Mouse (Mus musculus) heart, adult 18-20 months (tissue): ENCODE results near the gene Sel1l3. TPM values are rescaled to one million over a fixed set of nuclear protein-coding genes. Genes with fewer than 3 reads are reported as not detected.
A peak's percentile ranks its signal among the peaks of the same experiment; 100 is the strongest.

Experiments used
- DNase-seq, 2 experiments: peaks; one replicate each; pipeline ENCODE4 v3.0.0; 2021 to 2022; ENCODE audit warnings: mixed read lengths in 1 of 2
- long read RNA-seq, 2 experiments: library from polyadenylated mRNA; stranded (forward); transcript quantifications; one replicate each; pipeline ENCODE4 v2.0.0; 2021
- total RNA-seq, 2 experiments: library from RNA; stranded (reverse); gene quantifications; 2 replicates each; pipeline ENCODE4 v1.2.3; 2021

The Sel1l3 gene
- total RNA-seq, result 1 to 10 TPM in 1 of 2 experiments, under 1 TPM in 1; 0.89 to 1.3 TPM
- long read RNA-seq, experiment 1, full-length matches to known transcripts, result 1 of 2 reads
- long read RNA-seq, experiment 1, partial matches to known transcripts, result 1 of 2 reads
- long read RNA-seq, experiment 1, other reads (novel, unspliced or antisense), result 0 of 2 reads
- long read RNA-seq, experiment 2, result 0 reads

DNA sequence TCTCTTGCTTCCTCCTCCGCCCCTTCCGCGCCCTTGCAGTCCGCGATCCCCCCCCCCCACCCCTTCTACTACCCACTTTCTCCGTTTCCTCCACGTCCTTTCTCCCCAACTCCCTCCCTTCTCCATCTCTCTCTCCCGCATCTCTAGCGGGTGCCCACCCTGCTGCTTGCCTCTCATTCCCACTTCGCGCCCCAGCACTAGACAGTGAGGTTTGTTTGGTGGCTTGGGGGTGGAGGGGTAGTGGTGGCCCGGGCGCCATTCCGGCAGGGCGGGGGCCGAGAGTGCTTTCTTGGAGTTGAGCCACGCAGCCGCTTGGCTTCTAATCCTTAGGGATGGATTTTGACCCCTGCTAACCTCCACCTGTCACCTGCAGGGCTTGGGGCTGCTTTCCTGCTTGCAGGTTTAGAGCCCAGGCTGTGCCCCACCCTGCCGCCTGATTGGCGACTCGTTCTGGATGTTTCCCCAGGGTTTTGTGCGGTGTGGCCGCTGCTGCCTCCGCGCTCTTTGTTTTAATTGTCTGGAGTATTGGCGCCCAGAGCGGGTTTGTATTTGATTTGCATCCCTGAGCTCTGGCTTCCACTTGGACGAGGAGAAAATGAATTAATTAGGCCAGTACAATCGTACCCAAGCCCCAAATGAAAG, at the start of gene Sel1l3:
Gene Sel1l3 (minus strand): TSS at position 217 of the 642 bp plus-strand sequence.
- DNase-seq, result peak in 1 of 2 experiments; percentile 26

DNA sequence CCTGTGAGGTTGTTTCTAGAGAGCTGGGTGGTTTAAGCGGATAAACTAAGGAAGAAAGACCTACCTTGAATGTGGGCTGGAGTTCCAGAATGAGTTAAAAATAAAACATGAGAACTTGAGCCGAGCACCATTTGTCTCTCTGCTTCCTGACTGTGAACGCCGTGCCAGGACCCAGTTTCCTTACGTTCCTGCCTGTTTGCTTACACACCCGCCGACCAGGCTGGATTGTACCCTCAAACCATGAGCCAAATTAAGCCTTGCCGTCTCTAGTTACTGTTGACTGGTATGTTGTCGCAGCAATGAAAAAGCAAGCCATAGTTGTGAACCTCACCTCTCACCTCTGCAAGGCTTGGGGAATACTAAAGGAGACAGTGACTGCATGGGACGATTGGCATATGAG, 48.3 kb upstream of the Sel1l3 start:
- DNase-seq, result no peak

DNA sequence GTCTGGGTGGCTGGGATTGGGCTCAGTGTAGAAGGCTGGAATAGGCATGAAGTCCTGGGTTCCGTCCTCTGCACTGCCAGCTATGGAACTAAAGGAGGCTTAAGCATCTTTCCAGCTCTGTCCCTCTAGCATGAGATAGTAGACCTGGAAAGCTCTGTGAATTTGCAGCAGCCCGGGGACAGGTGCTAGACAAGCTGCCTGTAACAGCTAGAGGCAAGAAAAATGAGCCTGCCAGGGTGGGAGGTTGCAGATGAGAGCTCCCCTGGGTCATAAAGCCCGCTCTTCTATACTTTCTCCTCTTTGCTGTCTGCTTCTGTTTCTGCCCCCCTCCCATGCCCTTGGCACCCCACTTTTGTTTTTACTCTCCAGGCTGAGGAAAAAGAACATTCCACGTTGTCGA, 46.2 kb upstream of the Sel1l3 start:
- DNase-seq, result no peak

DNA sequence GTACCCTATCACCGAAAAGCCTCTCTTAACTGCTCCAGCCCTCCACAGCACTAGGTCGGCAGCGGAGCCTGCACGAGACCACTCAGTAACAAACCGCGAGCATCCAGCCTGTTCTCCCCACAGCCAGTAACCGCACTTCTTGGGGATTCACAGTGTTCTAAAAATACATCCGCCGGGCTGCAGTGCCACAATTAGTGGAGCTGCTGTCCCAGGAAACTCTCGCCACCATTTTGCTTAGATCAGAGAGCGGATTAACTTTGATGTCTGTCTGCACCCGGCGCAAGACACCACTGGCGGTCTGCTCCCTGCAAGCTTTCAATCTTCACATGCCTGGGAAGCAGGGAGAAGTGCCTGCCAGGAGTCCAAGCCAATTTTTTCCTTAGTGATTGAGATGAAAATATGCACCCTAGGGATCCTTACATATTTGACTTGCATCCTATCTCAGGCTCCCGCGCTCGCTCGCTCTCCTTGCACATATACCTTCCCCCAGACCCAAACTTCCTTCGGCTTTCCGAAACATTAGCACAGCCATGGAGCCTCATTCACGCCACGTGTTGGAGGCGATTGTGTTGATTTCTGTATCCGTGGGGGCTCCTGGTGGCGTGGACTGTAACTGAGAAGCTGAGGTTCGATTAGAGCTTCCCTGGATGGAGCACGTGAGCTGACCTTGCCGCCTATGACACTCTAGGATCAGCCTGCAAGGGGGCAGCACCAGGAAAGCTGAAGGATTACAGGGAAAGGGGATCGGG, 44.5 kb upstream of the Sel1l3 start:
- DNase-seq, result no peak

DNA sequence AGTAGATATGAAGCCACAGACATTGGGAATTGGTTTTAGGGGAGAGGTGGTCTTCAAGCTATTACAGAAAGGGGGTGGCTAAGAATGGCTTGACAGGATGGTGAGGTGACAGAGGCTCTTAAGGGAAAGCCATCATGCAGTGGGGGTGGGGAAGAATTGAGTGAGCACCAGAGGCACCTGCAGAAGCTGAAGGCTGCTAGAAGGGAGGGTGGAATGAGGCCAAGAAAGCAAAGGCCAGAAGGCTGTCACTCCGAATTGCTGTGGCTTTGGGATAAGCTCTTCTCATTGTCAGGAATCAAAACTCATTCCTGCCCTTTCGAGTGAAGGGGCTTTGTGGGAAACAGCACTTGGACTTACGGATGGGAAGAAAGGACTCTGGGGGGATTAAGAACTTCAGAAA, 41.1 kb upstream of the Sel1l3 start:
- no peak for DNase-seq

DNA sequence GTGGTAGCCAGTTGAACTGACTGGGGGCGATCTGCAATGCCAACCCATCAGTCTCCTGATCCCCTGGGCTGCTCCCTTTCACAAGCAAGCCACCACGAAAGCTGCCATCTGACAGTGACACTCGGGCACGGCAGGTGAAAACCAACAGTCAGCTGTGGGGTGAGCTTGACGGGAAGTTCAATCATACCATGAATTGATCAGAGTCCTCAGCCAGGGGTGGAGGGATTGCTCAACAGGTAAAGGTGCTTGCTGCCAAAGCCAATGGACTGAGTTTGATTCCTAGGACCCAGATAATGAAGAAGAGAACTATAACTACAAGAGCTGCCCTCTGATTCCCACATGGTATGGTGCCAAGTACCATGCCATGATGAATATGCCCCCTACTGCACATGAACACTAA, 40.4 kb upstream of the Sel1l3 start:
- DNase-seq, result no peak

DNA sequence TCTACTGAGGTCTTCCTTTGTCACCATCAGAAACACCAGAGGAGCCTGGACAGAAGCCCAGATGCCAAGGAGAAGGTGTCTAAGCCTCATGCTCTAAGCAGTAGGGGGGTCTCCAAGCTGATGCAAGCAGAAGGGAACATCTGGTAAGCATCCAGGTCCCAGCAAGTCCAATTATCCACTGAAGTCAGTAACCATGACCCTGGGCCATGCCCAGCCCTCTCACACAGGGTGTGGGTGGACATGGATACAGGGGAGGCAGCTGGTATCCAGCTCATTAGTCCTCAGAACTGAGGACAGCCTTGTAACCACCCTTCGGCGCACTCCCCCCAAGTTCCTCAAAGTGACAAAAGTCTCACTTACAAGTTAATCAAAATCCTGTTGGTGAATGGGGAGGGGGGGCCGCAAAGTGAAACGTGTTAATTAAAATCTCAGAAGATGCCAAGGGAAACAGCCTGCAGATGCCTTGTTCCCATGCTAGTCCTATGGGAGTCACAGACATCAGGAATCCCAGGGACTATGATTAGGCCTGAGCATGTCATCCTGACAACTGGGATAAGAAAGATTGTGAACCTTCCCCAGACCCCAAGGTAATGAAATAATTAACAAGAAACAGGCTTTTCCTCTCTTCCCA, 35.8 kb upstream of the Sel1l3 start:
- DNase-seq, result no peak

DNA sequence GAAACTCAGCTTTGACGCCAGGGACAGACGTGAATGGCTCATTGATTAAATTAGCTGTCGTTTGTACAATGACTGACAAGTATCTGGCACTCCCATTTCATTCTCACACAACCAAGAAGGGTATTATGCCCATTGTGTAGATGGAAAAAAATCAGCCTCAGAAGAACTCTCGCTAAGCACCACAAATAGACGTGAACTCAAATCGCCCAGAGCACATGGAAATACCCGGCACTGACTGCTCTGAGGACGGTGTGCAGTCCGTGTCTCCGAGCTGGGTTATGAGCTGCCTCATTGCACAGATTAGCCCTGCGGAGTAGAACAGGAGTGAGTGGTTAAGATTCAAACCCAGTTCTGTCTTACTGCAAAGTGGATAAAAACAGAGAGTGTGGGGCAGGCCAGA, 34.8 kb upstream of the Sel1l3 start:
- DNase-seq, result no peak

DNA sequence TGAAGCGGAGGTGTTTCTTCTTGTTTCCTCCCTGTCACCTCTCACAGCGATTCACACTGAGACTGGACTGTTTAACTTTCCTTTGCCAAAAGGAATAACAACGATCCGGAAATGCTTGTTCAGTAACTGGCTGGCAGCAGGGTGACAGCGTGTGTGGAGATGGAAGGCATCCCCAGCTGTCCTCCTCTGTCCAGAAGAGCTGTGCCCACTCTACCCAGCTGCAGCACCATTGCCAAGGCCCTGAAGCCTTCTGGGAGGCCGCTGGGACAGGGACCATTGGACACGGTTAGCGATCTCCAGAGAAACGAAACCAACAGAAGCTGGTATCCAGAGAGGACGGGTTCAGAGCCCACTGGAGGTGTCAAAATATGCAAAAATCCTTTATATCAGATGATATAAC, 30.2 kb upstream of the Sel1l3 start:
- no peak for DNase-seq

DNA sequence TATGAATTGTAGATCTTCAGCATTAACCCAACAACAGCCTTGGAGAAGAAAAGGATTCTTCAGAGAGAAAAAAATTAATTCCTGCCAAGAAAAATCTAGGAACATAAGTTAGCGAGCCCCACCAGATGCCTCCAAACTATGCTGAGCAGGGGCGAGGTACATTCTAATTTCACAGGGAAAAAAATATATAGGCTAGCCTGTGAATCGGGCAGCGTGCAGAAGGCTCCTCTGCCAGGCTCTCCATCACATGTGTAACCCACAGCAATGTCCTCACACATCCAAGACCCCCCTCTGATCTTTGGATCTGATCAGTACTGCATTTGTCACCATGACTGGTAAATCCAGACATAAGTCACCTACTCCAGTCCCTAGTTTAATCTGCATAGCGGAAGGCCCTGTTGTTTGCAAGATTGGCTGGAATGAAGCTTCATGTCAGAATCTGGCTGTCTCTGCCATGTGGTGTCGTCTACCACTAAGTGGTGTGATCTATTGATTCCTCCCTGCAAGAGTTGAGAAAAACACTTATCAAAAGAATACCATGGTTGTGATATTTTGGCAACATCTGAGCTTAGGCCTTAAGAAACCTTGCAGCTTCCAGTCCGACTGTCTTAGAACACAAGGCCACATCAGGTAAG, 29.3 kb upstream of the Sel1l3 start:
- no peak for DNase-seq

DNA sequence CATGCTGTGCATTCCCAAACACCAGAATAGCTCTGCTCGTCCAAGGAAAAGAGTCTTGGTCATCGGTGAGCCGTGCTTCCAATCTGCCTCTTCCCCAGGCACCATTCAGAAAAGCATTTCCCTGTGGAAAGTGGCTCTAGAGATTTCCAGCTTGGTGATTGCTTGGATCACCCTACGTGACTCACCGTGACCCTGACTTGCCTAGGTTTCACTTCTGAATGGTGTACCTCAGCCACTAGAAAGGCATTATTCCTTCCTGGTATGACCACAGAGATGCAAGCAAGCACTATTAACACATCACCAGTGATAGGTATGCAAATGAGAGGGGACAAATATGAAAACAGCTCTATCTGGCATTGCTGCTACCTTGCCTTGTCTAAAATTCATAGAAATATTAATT, 28.2 kb upstream of the Sel1l3 start:
- no peak for DNase-seq

DNA sequence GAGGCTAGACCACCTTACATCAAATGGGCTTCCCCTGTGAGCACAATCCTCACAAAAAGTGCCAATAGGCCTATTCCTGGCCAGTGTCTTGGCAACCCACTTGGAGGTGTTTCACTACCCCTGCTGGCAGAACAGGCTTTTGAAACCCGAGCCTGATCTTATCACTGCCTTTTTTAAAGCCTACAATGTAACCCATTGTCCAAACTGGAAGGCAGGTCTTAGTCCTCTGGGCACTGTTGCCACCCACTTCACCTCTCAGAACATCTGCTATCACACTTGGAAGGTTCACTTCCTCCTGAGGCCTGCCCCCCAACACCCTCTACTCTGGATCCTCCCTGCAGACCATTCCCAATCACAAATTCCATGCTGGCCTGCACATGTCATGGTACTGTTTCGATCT, 27.4 kb upstream of the Sel1l3 start:
- no peak for DNase-seq

DNA sequence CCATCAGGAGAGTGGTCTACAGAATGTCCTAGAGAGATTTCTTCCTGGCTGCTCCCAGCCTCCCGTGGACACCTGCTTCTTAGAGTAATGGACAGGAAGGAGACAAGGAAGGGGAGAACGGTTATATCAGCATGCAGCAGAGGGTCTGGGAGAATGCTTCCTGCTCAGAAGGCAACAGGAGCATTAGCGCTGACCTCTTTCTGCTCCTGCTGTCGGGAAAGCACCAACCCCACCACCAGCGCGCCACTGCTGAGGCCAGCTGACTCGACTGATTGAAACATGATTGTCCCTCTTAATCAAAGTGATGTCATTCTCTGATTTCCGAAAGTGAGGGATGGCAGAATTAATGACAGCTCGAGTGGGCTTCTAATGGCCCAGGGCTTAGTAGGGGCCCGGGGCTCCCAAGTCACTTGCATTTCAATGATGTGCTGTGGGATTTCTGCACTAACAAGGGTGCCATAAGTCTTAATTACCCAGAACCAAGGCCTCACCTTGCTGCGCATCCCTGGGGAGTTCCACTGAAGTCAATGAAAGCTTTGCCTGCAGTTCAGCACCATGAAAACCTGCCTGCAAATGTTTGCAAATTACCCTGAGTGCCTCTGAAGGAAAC, 26.2 kb upstream of the Sel1l3 start:
- no peak for DNase-seq

DNA sequence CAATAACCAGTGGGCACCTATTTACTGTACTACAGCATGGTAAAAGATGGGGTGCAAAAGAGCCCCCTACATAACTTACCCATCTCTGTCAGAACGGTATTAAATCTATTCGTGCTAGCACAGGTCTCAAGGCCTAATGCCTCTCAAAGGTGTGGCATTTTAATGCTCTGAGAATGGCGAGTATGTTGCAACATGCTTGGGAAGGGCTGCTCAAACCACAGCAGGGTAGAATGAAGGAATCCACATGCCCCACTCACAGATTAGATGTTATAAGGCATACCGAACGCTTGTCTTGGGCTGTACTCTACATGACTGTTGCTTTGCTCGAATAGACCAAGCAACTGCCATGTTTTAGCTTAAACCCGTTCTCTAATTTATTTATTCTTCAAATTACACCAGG, 25.5 kb upstream of the Sel1l3 start:
- DNase-seq, result no peak

DNA sequence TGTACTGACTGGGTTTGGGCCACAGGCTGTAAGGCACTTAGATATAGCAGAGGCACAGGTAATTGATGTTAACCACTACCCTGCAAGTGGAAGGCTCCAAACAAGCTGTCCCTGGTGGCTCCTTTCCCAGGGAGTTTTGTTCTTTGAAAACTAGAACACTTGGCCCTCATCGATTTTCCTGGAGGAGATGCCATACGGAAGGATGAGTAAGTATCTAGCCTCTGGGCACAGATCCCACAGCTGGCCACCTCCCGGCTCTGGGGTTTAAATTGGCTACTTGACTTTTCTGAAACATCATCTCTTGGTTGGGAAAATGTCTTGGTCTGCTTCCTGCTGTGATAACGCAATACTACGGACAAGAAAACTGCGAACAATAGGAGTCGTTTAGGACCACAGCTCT, 25.0 kb upstream of the Sel1l3 start:
- no peak for DNase-seq

DNA sequence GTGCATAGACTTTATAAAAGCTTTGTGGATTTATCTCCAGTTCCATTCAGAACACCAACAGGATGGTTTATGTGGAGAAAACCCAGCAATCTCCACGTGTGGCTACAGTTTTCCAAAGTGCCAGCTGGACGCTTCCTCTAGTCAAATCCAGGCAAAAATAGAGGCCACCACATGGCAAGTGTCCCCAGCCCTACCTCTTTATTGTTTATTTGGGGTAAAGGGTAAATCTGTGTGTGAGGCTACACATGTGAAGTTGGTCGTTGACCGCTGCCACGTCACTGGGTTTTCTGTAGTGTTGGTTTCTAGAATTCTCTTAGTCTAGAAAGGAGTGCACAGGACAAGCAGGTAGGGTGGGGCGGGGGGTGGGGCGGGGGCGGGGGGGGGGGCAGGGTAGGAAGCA, 23.0 kb upstream of the Sel1l3 start:
- DNase-seq, result no peak

DNA sequence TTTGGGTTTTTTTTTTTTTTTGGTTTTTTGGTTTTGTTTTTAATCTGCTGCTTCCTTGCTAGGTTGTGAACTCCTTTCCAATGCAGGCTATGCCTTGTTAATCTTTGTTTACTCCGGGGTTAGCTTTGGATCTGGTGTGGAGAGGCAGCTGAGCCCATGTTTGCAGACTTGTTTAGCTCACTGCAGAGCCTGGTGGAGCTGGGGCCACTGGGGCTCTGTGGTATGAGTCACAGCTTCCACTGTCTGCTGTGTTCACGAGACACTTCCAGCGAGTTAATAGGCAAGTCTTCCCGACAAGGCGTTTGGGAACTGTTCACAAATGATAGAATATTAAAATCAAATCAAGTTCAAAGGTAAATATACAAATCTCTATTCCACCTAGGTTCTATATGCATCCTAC, 22.4 kb upstream of the Sel1l3 start:
- peak; percentile 9 to 28 for DNase-seq

DNA sequence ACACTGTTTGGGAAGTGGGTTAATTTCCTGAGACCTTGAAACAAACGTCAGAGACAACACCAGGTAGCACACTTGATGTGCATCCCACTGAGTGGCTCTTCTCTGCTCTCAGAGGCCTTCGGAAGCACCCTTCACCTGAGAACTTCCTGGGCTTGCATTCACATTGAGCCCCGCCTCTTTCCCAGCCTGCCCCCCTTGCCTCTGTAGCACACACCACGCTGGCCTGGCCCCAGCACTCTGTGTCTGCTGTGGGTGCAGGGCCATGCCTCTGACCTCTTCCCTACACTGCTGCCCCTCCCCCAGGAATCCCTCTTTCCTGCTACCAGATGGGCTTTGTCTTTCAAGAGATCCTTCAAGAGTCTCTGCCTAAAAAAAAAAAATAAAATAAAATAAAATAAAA, 21.8 kb upstream of the Sel1l3 start:
- DNase-seq, result peak in 1 of 2 experiments; percentile 6

DNA sequence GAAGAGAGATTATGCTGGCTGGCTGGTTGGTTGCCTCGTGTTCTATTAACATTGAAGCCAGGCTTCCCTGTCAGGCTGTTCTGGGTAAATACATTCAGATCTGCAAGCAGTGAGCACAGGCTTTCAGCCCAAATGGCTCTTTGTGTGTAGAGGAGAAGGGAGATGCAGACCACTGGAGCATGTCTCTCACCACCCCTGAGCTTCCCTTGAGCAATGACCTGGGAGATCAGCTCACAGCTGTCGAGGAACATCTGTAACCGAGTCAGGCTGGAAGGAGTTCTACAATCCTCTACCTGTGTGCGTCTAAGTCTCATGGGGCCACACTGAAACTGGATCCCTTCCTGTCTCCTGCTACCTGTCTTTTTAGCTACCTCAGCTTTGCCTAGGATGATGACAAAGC, 16.8 kb upstream of the Sel1l3 start:
- no peak for DNase-seq

DNA sequence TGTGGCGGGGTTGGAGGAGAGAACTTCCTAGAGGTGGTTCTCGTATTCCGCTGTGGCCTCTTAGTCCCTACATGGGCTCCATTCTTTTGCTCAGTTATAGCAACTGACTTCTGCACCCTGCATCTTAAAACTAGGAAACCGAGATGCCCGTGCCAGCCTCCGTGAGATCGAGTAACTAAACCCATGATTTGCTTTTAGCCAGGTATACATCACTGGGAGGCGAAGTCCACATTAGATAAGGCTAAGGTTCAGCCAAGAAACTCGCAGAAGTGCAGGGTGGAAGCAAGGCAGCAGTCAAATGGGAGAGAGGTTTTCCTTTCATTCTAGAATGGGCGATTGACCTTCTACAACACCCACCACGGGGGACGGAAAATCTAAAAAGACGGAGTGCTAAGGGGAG, 11.7 kb upstream of the Sel1l3 start:
- DNase-seq, result no peak

DNA sequence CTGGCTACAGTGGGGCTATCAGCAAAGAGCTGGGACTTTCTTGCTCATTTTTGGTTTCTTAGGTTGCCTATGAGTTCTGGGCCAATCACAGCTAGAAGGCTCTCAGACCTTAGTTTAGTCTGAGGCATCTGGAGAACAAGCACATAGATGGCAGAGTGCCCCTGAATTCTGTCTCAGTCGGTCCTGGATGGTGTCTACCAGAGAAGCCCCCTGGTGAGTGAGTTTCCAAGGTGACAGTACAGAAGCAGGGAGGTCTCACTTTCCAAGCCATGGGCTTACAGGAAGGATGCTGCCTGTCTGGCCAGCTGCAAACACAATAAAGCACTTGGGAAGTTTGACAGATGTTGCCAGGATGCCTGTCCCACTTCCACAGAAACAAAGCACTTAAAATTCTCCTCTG, 1.1 kb upstream of the Sel1l3 start:
- no peak for DNase-seq

DNA sequence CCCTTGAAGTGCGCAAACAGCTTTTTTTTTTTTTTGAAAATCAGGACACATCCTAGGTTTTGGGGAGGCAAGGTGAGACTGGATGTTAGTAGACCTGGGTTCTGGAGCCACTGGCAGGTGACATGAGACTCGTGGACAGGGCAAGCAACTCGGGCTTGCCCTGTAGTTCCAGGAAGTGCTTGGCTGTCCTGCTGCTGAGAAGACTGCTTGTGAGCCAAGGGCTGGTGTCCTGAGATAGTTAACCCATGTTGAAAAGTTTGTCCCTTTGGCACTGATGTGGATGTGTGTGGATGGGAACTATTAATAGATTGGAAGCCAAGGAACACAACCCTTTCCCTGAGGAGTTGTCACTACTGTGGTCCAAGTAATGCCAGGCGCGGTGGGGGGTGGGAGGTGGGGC, 635 bp upstream of the Sel1l3 start:
- peak in 1 of 2 experiments; percentile 18 for DNase-seq
